Mouse (Mus musculus) brain, embryonic 14.5 days (tissue): Measurements from ENCODE around the gene Dusp2. TPM values are rescaled to one million over a fixed set of nuclear protein-coding genes. Genes with fewer than 3 reads are reported as not detected.

ENCODE experiments used
- DNase-seq: peaks from one replicate; pipeline ENCODE4 v3.0.0-alpha.2; 2011; ENCODE audit warnings: low read depth
- CTCF ChIP-seq: fragments of 200-500 bp; IDR thresholded peaks from 2 replicates; pipeline ENCODE4 v1.5.1; 2012; ENCODE audit warnings: inconsistent platforms, mild to moderate bottlenecking, moderate library complexity, borderline replicate concordance; ENCODE audit not compliant: insufficient read depth, insufficient read length; ENCODE audit errors: extremely low read depth
- POLR2A ChIP-seq: fragments of 200-500 bp; IDR thresholded peaks from 2 replicates; pipeline ENCODE4 v1.6.1; 2012; ENCODE audit warnings: mild to moderate bottlenecking, inconsistent platforms, borderline replicate concordance; ENCODE audit not compliant: poor library complexity, insufficient read depth, insufficient read length, severe bottlenecking; ENCODE audit errors: extremely low read depth
- polyA plus RNA-seq: library from polyadenylated mRNA; depleted of rRNA; stranded (reverse); fragments of >200 nt; gene quantifications from 2 replicates; pipeline ENCODE4 v1.2.3, GENCODE M21; 2012; rRNA removed

Gene Dusp2
- polyA plus RNA-seq, 1 experiment: 6.5 TPM

DNA sequence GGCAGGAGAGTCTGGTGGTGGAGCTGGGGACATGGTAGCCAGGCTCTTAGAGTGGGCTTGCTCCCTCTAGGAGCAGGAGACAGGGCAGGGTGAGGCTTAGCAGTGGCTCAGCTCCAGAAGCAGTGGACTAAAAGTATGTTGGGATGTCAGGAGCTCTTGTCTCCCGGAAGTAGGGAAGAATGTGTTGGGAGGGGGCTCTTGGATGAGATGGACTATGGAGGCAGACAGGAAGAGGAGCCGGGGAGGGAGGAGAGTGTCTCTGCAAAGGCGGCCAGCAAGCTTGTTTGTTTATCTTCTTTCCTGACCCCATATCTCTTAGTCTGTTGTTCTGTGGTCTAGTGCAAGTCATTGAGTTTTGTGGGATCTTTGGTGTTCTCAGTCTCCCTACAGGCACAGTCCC is 39.1 kb downstream of the Dusp2 start:
- no peak for DNase-seq
- TF ChIP-seq CTCF: no peak
- no peak for TF ChIP-seq POLR2A

DNA sequence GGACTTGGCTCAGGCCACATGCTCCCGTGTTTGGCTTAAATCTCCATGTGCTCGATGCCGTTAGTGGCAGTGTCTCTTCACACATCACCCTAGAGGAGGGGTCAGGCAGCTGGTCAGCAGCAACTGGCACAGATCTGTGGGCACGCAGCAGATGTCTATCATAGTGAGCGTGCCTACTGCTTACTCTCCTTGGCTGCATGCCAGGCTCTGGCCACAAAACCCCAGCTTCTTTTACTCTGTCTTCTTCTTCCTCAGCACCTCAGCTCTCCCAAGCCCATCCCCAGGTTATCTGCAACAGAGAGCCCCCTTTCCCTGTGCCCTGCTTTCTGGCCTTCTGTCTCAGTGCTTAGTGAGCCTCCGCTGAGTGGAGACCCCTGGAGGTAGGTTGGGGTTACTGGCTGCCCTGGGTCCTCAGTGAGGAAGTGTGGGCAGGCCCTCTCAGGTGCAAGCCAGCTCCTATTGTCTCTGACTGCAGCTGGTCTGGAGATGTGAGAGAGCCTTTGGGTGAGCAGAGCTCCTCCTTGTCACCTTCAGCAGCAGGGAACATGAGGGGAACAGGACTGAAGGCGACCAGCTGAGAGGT is 39.9 kb downstream of the Dusp2 start:
- TF ChIP-seq CTCF (peak; percentile 56; the same call in 1 of the 2 replicates), POLR2A (no peak)
- DNase-seq: peak; percentile 9

DNA sequence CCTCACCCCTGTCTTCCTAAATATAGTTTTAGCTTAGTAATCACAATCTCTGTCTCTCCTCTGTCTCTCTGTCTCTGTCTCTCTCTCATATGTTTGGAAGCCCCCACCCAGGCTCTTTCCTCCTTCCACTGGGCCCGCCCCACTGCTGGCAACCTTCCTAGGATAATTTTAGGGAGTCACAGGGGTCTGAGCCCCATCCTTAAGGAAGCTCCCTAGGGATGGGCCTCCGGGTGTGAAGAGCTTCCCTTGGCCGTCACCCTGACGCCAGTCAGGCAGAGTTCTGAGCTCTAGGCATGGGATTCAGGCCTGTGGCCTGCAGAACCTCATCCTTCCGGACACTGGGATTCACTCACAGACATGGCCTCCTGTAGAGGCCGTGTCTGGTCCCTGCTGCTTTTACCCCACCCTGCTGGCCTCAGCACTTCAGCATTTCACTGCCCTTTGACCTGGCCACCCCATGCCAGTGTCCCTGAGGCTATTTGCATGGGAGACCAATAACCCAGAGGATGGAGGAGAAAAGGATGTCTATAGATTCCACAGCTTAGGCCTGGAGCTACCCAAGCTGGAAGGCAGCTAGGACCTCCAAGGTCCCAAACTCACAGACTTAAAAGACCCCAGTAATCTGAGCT is 40.6 kb downstream of the Dusp2 start:
- TF ChIP-seq CTCF (no peak), POLR2A (no peak)
- DNase-seq: no peak

GRCm38 (mm10) chr2:127377942-127378610 is 42.1 kb downstream of the Dusp2 start:
- no peak for TF ChIP-seq CTCF
- TF ChIP-seq POLR2A: no peak
- peak; percentile 66 for DNase-seq

- DNase-seq: no peak
- no peak for TF ChIP-seq POLR2A
- TF ChIP-seq CTCF: no peak
Measured at GRCm38 (mm10) chr2:127378611-127378990, 42.6 kb downstream of the Dusp2 start.

- DNase-seq: no peak
- no peak for TF ChIP-seq CTCF
- no peak for TF ChIP-seq POLR2A
Measured at GRCm38 (mm10) chr2:127379250-127379649, 43.3 kb downstream of the Dusp2 start.

GRCm38 (mm10) chr2:127383881-127384280 is 47.9 kb downstream of the Dusp2 start:
- DNase-seq: no peak
- TF ChIP-seq POLR2A (no peak), CTCF (no peak)

DNA sequence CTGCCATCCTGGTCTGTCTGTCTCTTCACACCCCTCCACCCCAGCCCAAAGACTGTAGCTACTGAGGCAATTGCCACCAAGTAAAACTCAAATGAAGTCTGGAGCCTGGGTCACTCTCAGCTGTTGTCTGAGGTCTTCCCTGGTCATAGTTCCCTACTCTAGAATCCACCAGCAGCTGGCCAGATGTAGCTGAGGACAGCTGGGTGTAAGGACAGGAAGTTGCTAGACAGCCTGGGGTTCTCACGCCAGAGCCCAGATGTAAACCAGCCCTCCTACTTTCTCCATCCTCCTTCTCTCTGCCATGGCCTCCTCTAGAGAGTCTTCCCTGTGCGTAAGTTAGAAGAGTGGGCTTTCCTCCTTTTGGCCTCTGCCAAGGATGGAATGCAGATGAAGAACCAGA is 51.6 kb downstream of the Dusp2 start:
- no peak for DNase-seq
- TF ChIP-seq CTCF (no peak), POLR2A (no peak)

Other genes starting within 250 kb of the Dusp2 start
- 18.5 and 28.6 TPM in 2 replicates for gene Ncaph, start 202.2 kb upstream of the Dusp2 start, polyA plus RNA-seq
- gene Itpripl1, start 192.7 kb upstream of the Dusp2 start, polyA plus RNA-seq: 5.5 and 6.6 TPM in 2 replicates
- 1.2 and 1.3 TPM in 2 replicates for gene 1810024B03Rik, start 127.9 kb upstream of the Dusp2 start, polyA plus RNA-seq
- 81.5 and 98.9 TPM in 2 replicates for gene Snrnp200, start 127.8 kb upstream of the Dusp2 start, polyA plus RNA-seq
- 58.0 and 69.0 TPM in 2 replicates for gene Ciao1, start 88.3 kb upstream of the Dusp2 start, polyA plus RNA-seq
- 57.2 and 73.6 TPM in 2 replicates for gene Tmem127, start 88.3 kb upstream of the Dusp2 start, polyA plus RNA-seq
- gene Stard7, start 65.9 kb upstream of the Dusp2 start, polyA plus RNA-seq: 89.3 and 91.9 TPM in 2 replicates
- gene Astl, start 2.5 kb downstream of the Dusp2 start, polyA plus RNA-seq: 0.03 TPM in 1 of 2 replicates, not detected in the other
- gene Adra2b, start 27.0 kb downstream of the Dusp2 start, polyA plus RNA-seq: 0.18 and 0.30 TPM in 2 replicates
- 0.07 and 0.13 TPM in 2 replicates for gene Gpat2, start 89.0 kb downstream of the Dusp2 start, polyA plus RNA-seq
- 25.8 and 30.8 TPM in 2 replicates for gene Fahd2a, start 108.4 kb downstream of the Dusp2 start, polyA plus RNA-seq
- gene Kcnip3, start 185.9 kb downstream of the Dusp2 start, polyA plus RNA-seq: 15.2 and 15.5 TPM in 2 replicates
- gene Prom2, start 205.3 kb downstream of the Dusp2 start, polyA plus RNA-seq: 0.42 and 0.59 TPM in 2 replicates